Mouse (Mus musculus) olfactory bulb, adult 2 months (tissue): Measurements from ENCODE around the gene Abhd5.

Experiments
- CTCF ChIP-seq: fragments of 200-500 bp; IDR thresholded peaks from 2 replicates; pipeline ENCODE4 v1.5.1; 2012; ENCODE audit warnings: low read depth, mild to moderate bottlenecking, low read length, moderate library complexity; ENCODE audit not compliant: insufficient read depth
- POLR2A ChIP-seq: fragments of 200-500 bp; IDR thresholded peaks from 2 replicates; pipeline ENCODE4 v1.6.1; 2012; ENCODE audit warnings: mild to moderate bottlenecking, low read depth, low read length, moderate library complexity; ENCODE audit not compliant: insufficient read depth

- TF ChIP-seq CTCF (no peak), POLR2A (no peak)
These were observed 27.6 kb downstream of the Abhd5 start for GRCm38 (mm10) chr9:122378986-122379385.
